Mouse (Mus musculus) cerebellum, adult 11-12 months (tissue): ENCODE data around the gene Tiprl.
A peak's percentile ranks its signal among the peaks of the same experiment; 100 is the strongest.

Source experiments
- DNase-seq: peaks from one replicate; pipeline ENCODE4 v3.0.0; 2022

The Tiprl gene

DNA sequence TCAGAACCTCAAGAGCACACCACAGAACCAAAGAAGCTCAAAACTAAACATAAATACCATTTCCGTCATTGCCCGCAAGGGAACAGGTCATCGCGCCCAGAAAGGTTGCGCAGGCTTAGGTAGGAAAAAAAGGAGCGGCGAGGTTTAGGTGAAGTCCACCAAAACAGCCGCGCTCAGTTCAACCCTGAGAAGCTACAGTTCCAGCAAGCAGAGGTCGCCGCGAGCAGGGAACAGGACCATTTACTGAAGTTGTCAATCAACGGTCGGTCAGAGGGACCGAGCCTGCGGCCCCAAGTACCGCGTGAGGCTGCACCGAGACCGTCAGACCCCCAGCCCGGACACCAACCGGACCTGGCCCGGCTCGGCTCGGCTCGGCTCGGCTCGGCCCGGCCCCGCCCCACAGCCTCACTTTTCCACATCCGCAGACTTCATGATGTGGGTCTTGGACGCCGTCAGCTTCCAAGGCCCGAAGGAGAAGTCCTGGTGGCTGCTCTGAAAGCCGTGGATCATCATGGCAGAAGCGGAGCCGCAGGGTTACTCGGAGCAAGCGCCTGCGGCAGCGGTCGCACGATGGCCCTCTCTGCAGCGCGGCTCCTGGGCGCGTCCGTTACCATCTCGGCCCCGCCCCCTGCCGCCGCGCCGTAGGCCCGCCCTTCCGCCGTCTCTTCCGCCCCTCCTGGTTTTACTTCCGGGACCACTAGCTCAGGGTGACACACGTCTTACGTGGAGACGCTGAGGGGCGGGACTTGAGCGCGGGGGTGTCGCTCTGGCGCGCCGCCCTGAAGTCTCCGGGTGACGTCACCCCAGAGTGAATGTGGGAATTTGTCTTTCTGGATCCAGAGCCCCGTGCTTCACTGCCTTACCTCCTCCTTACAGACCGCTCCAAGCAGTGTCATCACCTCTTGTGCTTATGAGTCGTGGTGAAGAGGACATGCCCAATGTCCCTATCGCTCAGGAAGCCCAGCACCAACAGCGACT lies at the start of gene Tiprl:
Gene Tiprl, minus strand, starts transcription at position 676 of the 978 bp plus-strand sequence.
- peak; percentile 99 for DNase-seq

DNA sequence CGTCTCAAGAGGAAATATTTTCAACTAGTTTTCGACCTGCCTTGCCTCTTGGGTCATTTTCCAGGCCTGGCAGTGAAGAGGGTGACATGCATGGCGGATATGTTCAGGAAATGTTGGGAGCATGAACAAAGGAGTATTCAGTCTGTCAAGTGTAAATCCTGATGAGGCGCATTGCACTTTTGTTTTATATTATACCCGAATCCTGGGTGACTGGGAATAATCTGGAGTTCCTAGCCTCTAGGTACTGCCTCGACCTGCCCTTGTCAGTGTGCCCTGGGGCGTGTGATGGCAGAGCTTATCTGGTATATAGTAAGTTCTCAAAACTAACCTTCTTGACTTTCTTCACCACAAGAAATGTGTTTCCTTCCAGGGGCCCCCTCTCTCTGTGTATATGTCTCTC lies 47.3 kb upstream of the Tiprl start:
- DNase-seq = no peak

DNA sequence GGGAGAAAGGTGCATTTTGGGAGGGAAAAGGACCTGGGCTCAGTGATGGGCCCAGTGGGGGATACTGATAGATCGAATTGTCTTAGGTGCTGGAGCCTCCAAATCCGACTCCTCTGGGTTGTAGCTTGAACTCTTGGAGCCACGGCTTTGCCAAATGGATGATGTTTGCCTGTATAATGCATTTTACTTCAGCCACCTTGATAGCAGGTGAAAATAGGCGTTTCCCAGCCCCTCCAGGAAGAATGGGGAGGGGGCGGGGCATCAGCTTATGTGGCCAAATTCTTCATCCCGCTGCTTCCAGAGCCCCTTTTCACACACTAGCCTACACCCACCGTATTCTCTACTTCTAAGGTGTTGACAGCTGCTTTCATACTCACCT lies 46.2 kb upstream of the Tiprl start:
- no peak for DNase-seq

DNA sequence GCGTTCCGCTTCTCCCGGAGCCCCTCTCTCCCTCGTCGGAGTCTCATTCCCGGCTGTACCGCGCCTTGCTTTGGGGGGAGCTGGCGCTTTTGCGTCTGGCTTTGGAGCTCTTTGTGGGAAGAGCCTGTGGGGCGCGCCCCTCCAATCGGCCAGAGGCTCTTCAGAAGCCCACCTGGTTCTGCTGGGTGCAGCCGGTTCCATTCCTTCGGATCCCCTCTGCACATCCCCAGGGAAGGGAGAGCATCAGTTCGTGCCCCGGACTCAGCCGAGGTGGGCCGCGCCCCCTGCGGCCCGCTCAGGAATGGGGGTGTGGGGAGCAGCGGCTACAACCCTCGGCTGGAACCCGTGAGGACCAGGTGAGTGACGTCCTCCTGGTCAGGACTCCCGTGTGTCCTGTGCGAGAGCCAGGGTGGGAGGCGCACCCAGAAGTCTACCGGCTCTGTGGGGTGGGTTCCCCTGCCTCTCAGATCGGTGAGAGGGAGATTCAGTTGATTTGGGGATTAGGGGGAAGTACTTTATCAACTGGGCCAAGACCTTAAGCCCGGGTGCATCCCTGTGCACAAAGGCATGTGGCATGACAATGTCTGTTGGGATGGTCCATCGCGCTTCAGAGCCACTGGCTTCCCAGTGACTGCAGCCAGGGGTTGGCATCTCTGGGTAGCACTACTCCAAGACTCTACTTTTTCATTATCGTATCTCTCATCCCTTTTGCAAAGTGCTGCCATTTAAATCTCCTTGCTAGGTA lies 45.6 kb upstream of the Tiprl start:
- no peak for DNase-seq

DNA sequence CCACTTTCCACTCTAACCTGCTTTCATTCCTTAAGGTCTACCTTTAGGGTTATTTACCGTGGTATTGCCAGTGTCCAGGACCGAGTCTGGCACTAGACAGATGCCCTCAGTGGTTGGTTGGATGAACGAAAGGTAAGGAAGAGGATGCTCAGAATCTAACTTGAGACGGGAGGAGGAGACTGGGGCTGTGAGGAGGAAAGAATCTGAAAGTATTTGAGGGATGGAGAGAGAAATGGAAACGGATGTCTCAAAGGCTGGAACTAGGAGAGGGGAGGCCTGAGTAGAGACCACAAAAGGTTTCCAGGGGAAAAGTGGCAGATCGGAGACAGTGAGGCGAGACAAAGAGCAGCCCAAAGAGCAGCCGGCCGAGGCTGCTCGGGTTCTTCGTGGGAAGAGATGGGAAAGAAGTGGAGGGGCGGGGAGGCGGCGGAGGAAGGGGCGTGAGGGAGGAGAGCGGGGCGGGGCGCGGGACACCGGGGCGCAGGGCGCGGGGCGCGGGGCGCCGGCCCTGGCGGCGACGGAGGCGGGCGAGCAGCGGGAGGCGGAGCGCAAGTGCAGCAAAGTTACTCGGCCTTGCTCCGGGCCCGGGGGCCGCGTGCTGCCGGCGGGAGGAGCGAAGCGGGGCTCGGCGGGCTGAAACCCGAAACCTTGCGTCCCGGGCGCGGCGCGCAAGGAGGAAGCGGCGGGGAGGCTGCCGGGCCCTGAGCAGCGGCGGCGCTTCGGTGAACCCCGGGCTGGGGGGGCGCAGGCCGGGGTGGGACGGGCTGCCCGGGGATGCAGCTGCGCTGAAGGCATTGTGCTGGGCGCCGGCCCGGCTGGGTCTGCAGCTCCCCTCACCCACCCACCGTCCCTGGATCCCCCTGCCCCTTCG lies 44.8 kb upstream of the Tiprl start:
- peak; percentile 7 for DNase-seq

DNA sequence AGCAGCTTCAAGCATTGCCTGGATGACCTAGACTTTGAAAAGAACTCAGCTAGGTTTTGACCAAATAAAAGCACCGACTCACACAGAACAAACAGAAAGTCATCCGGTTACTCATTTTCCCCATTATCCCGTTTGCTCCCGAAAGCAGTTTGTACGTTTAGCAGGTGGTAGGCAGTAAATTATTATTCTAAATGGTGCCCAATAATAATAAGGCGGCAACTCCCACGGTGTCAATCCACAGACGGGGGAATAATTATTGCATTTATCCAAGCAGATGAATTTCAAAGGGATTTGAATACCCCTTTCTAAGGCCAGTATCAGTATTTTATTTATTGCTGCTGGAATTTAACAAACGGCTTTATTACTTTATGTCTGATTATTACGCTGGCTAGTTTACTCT lies 43.9 kb upstream of the Tiprl start:
- DNase-seq = no peak

DNA sequence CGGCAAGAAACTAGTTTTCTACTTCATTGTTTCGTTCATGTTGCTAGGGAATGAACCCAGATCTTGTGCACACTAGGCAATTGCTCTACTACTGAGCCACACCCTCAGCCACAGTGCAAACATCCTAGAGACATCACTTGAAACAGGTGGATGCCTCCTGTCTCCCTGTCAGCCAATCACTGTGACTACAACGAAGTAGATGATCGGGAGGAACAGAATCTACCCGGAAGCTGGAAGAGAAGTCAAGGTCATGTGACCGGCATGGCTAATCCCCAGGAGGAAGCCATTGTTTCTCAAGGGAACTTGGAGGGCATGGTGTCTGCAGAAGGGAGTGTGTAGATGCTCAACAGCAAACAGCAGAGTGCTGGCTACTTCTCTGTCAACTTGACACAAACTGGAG lies 38.1 kb upstream of the Tiprl start:
- no peak for DNase-seq

DNA sequence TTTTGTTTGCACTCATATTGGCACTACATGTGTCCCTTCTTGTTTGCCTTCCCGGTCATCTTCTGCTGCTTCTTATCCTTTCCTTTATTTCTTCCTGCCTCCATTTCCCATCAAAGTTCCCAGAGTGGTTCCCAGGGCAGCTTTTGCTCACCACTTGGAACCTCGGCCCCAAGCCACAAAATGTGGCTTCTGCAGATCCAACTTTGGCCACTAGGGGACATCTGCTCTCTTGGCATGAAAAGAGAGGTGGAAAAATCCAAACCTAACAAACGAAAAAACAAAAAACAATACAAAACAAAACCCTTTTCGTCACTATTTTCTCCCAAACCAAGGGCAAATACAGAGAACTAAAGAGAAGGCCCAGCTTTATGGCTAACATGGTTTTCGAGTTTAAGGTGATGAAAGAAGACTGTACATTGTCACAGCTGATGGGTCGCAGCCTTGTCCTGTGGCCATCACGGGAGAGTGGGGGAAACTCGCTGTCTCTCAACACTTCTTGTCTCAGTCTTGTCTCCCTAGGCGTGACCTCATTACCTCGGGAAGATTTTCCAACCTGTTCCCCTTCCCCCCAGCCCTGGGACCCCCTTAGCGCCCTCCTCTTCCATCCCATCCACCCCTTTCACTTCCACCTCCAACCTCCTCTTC lies 15.4 kb upstream of the Tiprl start:
- DNase-seq = no peak

DNA sequence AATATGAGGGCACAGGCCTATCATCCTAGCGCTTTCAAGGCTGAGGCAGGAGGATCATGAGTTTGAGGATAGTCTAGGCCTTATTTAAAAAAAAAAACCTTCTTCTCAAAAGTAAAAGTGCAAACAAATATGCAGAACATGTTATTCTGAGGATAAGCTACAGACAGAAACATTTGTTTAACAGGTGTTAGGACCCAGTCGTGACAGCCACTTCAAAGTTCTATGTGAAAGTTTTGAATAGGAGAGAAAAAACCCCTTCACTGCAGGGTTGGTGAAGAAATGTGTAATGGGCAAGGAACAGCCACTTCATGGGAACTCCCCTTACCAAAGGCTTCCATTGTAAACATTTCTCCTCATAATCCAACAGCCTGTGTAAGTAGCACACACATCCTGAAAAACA lies 13.8 kb upstream of the Tiprl start:
- no peak for DNase-seq

DNA sequence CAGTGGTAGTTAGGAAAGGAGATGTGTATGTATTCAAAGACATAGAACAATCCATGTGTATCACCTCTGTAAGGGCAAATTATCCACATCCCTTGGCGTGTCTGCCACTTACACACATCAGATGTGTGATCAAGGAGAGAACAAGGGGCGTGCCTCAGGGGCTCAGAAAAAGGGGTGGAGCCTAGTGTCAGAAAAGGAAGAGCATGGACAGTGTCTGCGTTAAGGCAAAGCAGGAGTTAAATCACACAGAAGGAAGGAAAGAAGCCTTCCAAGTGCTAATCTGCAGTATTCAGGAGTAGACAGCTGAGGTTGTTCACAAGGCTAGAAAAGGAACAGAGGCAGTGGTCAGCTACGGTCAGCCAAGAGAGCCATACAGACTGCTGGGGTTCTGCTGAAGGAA lies 12.0 kb upstream of the Tiprl start:
- no peak for DNase-seq

DNA sequence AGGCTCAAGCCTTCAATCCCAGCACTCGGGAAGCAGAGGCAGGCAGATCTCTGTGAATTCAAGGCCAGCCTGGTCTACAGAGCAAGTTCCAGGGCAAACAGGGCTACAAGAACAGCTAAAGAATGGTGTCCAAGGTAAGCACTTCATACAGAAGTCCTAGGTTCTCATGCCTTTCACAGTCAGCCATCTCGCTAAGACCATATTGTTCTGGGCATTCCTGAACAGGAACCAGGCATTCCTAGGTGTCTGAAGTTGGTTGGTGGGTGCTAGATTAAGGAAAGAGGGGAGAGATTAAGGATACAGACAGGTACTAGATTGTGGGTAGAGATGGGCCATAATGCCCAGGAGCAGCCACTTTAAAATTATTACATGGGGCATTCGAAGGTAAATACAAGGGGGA lies 11.0 kb upstream of the Tiprl start:
- DNase-seq = no peak

DNA sequence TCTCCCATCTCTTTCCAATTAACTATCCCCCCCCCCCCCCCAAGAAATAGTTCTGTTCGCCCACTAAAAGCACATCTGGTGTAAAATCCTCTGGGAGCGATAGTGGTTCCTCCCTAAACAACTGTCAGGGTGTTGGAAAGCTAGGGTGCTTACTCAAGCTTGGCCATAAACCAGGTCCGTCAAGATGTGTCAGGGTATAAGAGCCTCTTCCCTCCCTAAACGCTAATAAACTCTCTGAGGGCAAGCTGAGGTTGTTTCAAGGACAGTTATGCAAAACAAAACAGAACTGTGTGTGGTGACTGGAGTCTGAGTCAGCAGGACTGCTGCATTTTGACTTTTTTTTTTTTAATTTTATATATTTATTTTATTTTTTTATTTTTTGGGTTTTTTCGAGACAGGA lies 10.3 kb upstream of the Tiprl start:
- no peak for DNase-seq

DNA sequence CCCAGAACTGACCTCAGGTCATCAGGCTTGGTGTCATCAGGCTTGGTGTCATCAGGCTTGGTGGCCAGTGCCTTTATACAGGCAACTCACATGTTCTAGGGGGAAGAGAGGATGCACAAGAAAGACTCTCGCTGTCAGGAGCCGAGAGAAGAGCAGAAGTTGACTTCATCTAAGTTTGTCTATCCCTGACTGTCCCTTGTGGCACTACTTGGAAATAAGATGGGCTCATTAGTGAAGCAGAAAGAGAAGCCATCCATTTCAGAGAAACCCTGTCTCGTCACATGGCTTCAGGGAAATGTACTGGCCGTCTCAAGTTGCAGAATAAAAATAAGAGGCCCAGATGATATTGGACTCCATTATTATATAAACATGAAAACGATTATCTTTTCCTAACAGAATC lies 9.8 kb upstream of the Tiprl start:
- no peak for DNase-seq

DNA sequence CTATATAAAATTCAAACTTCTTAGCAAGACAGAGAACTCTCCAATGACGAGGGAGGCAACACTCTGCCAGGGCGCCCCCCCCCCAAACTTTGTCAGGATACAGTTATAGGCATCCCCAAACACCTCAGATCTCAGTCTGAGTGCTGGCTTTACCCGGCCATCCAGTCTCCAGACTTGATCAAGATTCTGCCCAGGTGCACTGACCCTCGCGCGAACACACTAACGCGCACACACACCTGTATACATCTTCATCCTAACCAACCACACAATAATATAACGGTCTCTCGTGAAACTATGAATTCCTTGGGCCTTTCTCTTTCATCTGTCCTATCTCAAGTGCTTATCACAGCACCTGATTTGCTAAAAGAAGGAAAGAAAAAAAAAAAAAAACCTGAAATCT lies 950 bp downstream of the Tiprl start:
- peak; percentile 15 for DNase-seq

DNA sequence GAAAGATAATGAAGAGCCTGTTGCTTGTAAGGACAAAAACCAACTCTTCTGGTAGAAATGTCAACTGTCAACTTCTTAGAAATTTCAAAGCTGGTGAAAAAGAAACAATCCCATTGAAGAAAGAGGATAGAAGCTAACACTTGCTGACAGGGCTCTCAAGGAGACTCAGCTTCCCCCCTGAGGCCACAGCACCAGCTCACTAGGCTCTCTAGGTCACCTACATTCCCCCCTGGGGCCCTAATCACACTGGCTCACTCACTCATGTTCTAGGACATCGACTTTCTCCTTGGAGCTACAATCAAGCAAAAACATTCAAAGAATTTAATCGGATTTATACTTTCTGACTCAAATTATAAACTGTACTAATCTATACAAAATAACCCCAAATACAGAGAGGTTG lies 3.0 kb downstream of the Tiprl start:
- no peak for DNase-seq

DNA sequence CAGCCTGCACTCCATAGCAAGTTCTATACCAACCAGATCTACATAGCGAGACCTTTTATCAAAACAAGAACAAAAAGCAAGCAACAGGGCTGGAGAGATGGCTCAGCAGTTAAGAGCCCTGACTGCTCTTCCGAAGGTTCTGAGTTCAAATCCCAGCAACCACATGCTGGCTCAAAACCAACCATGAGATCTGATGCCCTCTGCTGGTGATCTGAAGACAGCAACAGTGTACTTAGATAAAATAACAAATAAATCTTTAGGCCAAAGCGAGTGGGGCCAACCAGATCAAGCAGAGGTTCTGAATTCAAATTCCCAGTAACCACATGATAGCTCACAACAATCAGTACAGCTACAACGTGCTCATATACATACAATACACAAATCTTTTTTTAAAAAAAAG lies 6.1 kb downstream of the Tiprl start:
- DNase-seq = no peak

DNA sequence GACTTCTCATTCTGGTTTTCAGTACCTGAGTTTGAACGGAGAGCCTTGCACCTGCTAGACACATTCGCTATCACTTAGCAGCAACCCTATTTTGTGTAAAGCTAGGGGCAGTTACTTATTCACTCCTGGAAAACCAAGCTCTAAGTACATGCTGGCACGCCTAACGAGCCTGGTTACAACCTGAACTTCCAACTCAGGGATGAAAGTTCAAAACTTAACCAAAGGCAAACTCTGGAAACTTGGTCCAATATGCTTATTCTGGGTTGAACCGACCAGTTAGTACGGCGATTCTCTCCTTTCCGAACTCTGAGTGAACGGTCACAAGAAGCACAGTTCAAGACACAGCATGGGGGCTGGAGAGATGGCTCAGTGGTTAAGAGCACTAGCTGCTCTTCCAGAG lies 7.2 kb downstream of the Tiprl start:
- no peak for DNase-seq

DNA sequence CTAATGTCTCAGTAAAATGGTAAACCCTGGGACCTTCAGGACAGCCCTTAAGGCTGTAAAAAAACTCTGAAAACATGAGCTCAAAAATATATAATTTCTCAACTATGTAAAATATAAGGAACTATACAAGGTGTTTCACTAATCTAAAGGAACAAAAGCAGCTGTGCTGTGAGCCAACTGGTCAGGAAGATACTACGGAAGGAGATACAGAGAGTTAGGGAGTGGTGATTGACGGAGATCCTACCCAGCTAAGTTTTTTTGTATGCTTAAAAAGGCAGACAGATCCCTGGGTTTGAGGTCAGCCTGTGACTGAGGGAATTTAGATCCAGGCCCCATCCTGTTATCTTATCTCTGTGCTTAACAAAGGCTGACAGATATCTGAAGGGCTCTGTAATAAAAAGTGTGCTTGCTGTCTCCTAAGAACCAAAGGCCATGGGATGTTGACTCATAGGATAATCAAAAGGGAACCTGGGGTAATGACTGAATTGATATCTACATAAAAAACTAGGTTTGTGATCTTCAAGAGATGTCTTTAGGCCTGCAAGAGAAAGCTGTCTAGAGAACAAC lies 19.7 kb downstream of the Tiprl start:
- no peak for DNase-seq

DNA sequence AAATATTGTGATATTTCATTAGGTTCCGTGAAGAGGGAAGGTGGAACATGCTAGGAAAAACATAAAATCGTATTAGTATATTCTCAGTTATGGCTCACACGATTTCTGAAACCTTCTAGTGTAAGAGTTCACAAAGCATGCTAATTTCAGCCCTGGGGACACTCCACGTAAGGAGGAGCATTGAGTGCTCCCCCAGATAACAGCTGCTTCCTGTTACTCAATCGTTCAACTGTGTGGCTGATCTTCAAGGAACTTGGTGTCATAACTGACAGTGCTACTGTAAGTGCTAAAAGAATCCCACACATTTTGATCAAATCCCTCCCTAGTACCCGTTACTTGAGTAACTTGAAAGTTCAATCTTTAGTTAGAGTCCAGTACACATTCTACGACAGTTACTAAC lies 21.0 kb downstream of the Tiprl start:
- DNase-seq = no peak

DNA sequence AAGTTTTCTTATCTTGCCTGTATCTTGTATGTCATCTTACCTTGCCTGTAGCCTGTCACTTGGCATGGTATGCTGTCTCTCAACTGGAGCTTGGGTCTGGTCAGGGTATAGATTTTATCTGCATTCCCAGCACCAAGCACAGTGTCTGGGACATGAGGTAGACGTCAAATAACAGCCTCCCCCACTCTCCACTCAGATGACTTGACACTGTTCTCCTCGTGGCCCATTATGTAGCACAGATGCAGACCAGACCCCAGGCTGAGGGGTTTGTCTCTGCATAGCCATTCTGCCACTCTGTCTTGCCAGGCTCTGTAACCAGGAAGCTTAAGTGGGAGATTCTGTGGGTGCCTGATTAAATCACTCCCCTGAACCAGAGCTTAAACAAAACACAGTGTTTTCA lies 31.2 kb downstream of the Tiprl start:
- DNase-seq = no peak

DNA sequence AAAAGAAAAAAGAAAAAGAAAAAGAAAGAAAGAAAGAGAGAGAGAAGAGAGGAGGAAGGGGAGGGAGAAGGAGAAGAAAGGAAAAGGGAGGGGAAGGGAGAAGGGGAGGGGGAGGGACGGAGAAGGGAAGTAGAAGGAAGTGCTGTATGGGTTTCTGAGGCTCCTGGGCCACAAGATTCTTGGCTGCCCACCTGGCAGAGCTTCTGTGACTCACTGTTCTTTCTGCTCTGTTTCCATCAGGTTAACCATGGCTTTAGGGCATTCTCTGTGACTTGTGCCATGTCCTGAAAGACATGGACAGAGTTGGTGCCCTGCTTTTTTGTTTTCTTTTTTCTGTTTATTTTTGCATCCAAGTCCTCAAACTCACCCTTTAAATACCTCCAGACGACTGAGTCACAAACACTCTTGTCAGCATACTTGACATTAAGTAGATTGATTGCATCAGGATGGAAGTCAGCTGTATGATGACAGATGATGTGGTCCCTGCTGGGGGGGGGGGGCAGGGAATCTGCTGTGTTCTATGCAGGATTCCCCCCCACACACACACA lies 33.2 kb downstream of the Tiprl start:
- DNase-seq = no peak

DNA sequence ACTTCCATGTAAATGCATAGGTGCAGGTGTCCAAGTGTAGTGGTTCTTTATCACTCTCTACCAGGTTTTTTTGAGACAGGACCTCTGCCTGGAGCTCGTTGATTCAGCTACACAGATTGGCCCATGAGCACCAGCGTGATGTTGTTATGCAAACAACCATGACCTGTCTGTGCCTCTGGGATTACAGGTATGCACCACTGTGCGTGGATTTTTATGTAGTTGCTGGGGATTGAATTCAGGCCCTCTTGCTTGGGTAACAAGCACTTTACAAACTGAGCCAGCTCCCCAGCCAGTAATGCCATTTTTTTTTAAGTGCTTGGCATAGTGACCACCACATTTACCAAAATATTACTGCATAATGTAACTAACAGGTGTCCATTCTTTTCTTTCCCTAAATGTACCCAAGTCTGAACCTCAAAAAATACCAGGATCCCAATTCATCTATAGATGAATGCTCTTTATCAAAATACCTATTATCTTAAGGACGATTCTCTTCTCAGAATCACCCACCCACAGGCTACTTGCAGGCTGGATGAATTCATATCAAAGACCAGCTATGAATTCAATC lies 35.3 kb downstream of the Tiprl start:
- DNase-seq = no peak
